Mouse (Mus musculus) midbrain, postnatal 0 days (tissue): ENCODE measurements around the gene Emc9. TPM values are rescaled to one million over a fixed set of nuclear protein-coding genes. Genes with fewer than 3 reads are reported as not detected.

ENCODE experiments used
- ATAC-seq: fragments of 200-750 bp; cut with Nextera tagmentation; 2 replicates; pipeline ENCODE4 v1.8.0; 2017; ENCODE audit warnings: moderate number of reproducible peaks, mild to moderate bottlenecking, moderate TSS enrichment, moderate library complexity; ENCODE audit not compliant: low FRiP score
- DNase-seq: peaks from one replicate; pipeline ENCODE4 v3.0.0-alpha.2; 2015; ENCODE audit warnings: low spot score
- H3K27ac ChIP-seq: fragments of 300-500 bp; sonication (generic); 2 replicates; pipeline ENCODE4 v1.5.1; 2014; ENCODE audit warnings: low read depth, mild to moderate bottlenecking, low read length, mixed read lengths
- H3K27me3 ChIP-seq: fragments of 300-500 bp; sonication (generic); 2 replicates; pipeline ENCODE4 v1.6.1; 2014; ENCODE audit warnings: low read length, control low read depth, mixed read lengths; ENCODE audit not compliant: insufficient read depth
- H3K36me3 ChIP-seq: fragments of 300-500 bp; sonication (generic); 2 replicates; pipeline ENCODE4 v1.6.1; 2014; ENCODE audit warnings: low read length, control low read depth, mixed read lengths; ENCODE audit not compliant: insufficient read depth
- H3K4me1 ChIP-seq: fragments of 300-500 bp; sonication (generic); 2 replicates; pipeline ENCODE4 v1.6.1; 2014; ENCODE audit warnings: mild to moderate bottlenecking, control low read depth, antibody characterized with exemption, low read length, mixed read lengths; ENCODE audit not compliant: insufficient read depth
- H3K4me2 ChIP-seq: fragments of 300-500 bp; sonication (generic); 2 replicates; pipeline ENCODE4 v1.6.1; 2014; ENCODE audit warnings: low read depth, mild to moderate bottlenecking, low read length, mixed read lengths; ENCODE audit not compliant: poor library complexity, severe bottlenecking
- H3K4me3 ChIP-seq: fragments of 300-500 bp; sonication (generic); 2 replicates; pipeline ENCODE4 v1.5.1; 2014; ENCODE audit warnings: low read depth, mild to moderate bottlenecking, low read length, moderate library complexity
- H3K9ac ChIP-seq: fragments of 300-500 bp; sonication (generic); replicated peaks from 2 replicates; pipeline ENCODE4 v1.6.1; 2014; ENCODE audit warnings: mild to moderate bottlenecking, low read length, moderate library complexity, mixed read lengths; ENCODE audit not compliant: poor library complexity, severe bottlenecking
- H3K9me3 ChIP-seq: fragments of 300-500 bp; sonication (generic); 2 replicates; pipeline ENCODE4 v1.6.1; 2016; ENCODE audit warnings: low read length, control low read depth
- CTCF ChIP-seq: IDR thresholded peaks from 2 replicates; pipeline ENCODE4 v1.5.1; 2016; ENCODE audit warnings: antibody characterized with exemption, mild to moderate bottlenecking
- WGBS: fragments of 180-500 bp; shearing (Covaris S2); extraction: QIAGEN DNeasy Blood & Tissue Kit; methylation state at CpG from one replicate; pipeline ENCODE4 v1.1.7; 2014; 5-methylcytosine and 5-hydroxymethylcytosine counted together
- polyA plus RNA-seq: library from polyadenylated mRNA; unstranded; fragments of >200 nt; fragmentation: Nextera tagmentation; extraction: Ambion mirVana; gene quantifications from 2 replicates; pipeline ENCODE4 v1.2.1, GENCODE M21; 2015
- total RNA-seq: library from RNA; depleted of rRNA; stranded (reverse); fragments of >200 nt; gene quantifications from 2 replicates; pipeline ENCODE4 v1.2.3, GENCODE M21; 2014; rRNA removed

Gene Emc9
- total and polyA plus RNA-seq, 2 experiments from 2014 or later, result 36.3 to 74.3 TPM

GRCm38 (mm10) chr14:55540067-55540786 is 44.9 kb downstream of the Emc9 start, which contains the start of gene Pck2:
Pck2 (plus strand) TSS chr14:55540266.
- peak; percentile 84 for ATAC-seq
- H3K4me2 ChIP-seq, result peak within 1 kb of the TSS; percentile 75

DNA sequence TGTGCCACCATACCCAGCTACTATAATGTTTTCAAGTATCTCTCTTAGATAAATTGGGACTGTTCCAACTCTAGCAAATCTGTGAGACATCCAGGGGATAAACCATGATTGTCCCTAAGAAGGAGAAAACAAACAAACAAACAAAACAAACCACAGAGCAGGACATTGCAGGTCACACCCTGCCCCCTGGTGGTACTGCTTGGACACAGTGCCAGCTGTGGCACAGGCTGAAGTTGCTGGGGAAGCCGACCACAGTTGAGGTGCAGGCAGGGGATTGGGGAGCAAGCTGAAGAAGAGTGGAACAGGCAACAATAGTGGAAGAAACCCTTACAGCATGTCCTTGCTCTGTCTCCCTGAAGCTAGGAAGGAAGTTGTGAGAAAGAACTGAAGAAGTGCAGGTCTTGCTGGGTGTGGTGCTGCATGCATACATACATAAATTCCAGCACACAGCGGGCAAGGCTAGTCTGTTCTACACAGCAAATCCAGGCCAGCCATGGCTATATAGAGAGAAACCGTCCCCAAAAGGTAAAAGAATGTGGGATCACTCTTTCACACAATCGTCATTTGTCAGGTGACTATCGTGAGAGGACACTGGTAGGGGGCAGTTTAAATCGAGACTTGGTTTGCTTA is 48.9 kb downstream of the Emc9 start:
- H3K9ac ChIP-seq, result no peak overlapping the region
- peak; percentile 77 for TF ChIP-seq CTCF
- H3K36me3 ChIP-seq, result no peaks in the 10 kb centered on the region
- no peaks in the 10 kb centered on the region for H3K27me3 ChIP-seq
- no peak overlapping the region for H3K4me3 ChIP-seq
- H3K4me2 ChIP-seq, result no peak overlapping the region
- 54% methylated on average over 6 of the region's 6 CpGs for WGBS
- ATAC-seq, result no peak
- H3K4me1 ChIP-seq, result no peaks in the 10 kb centered on the region
- no peaks in the 10 kb centered on the region for H3K9me3 ChIP-seq
- DNase-seq, result no peak
- no peak overlapping the region for H3K27ac ChIP-seq

More at GRCm38 (mm10) chr14:55540067-55540786, 44.9 kb downstream of the Emc9 start, which contains the start of gene Pck2:
- Histone ChIP-seq H3K27ac (peak within 1 kb of the TSS; percentile 90), H3K36me3 (peaks cover 15% of the 10 kb centered on the region), H3K4me1 (0 out of 2 replicates have a peak, but pooled peaks cover 2% of the 10 kb centered on the region), H3K9me3 (no peaks in the 10 kb centered on the region), H3K4me3 (peak within 1 kb of the TSS; percentile 51), H3K27me3 (no peaks in the 10 kb centered on the region), H3K9ac (peak within 1 kb of the TSS; percentile 75)
- no peak for TF ChIP-seq CTCF
- peak; percentile 85 for DNase-seq
- under 1% methylated on average over 32 of the region's 32 CpGs for WGBS

Other genes with a start within 250 kb of the Emc9 start
Only the 30 nearest of the 31 such genes appear.
- gene Dhrs4, start 106.5 kb downstream of the Emc9 start, total RNA-seq, result 10.0 and 13.8 TPM in 2 replicates
- 18.0 and 19.4 TPM in 2 replicates for gene Dhrs4, start 106.5 kb downstream of the Emc9 start, polyA plus RNA-seq
- gene Carmil3, start 94.7 kb downstream of the Emc9 start, total RNA-seq, result 118 and 166 TPM in 2 replicates
- 33.3 and 37.6 TPM in 2 replicates for gene Carmil3, start 94.7 kb downstream of the Emc9 start, polyA plus RNA-seq
- 9.4 and 14.7 TPM in 2 replicates for gene Cpne6, start 74.9 kb downstream of the Emc9 start, total RNA-seq
- gene Cpne6, start 74.9 kb downstream of the Emc9 start, polyA plus RNA-seq, result 12.3 and 15.0 TPM in 2 replicates
- 1.5 and 3.8 TPM in 2 replicates for gene Nrl, start 60.3 kb downstream of the Emc9 start, total RNA-seq
- gene Nrl, start 60.3 kb downstream of the Emc9 start, polyA plus RNA-seq, result 0.55 and 0.57 TPM in 2 replicates
- gene Pck2, start 45.0 kb downstream of the Emc9 start, total RNA-seq, result 27.8 and 29.1 TPM in 2 replicates
- 18.2 and 21.6 TPM in 2 replicates for gene Pck2, start 45.0 kb downstream of the Emc9 start, polyA plus RNA-seq
- 98.3 and 103 TPM in 2 replicates for gene Dcaf11, start 25.3 kb downstream of the Emc9 start, total RNA-seq
- 102 and 114 TPM in 2 replicates for gene Dcaf11, start 25.3 kb downstream of the Emc9 start, polyA plus RNA-seq
- gene A730061H03Rik, start 24.9 kb downstream of the Emc9 start, total RNA-seq, result 5.4 TPM in 1 of 2 replicates, not detected in the other
- gene A730061H03Rik, start 24.9 kb downstream of the Emc9 start, polyA plus RNA-seq, result 0.69 TPM in 1 of 2 replicates, not detected in the other
- 0.33 and 0.80 TPM in 2 replicates for gene Fitm1, start 9.7 kb downstream of the Emc9 start, total RNA-seq
- 0.16 and 0.17 TPM in 2 replicates for gene Fitm1, start 9.7 kb downstream of the Emc9 start, polyA plus RNA-seq
- gene Psme1, start 7.2 kb downstream of the Emc9 start, total RNA-seq, result 119 and 147 TPM in 2 replicates
- 268 and 288 TPM in 2 replicates for gene Psme1, start 7.2 kb downstream of the Emc9 start, polyA plus RNA-seq
- gene Psme2, start 5.8 kb upstream of the Emc9 start, total RNA-seq, result 62.8 and 69.6 TPM in 2 replicates
- gene Psme2, start 5.8 kb upstream of the Emc9 start, polyA plus RNA-seq, result 157 and 184 TPM in 2 replicates
- gene Rnf31, start 6.4 kb upstream of the Emc9 start, total RNA-seq, result 19.8 and 26.7 TPM in 2 replicates
- 20.4 and 23.0 TPM in 2 replicates for gene Rnf31, start 6.4 kb upstream of the Emc9 start, polyA plus RNA-seq
- 17.1 and 18.2 TPM in 2 replicates for gene Irf9, start 18.3 kb upstream of the Emc9 start, total RNA-seq
- 7.4 and 8.3 TPM in 2 replicates for gene Irf9, start 18.3 kb upstream of the Emc9 start, polyA plus RNA-seq
- 6.0 and 11.1 TPM in 2 replicates for gene Rec8, start 32.7 kb upstream of the Emc9 start, total RNA-seq
- gene Rec8, start 32.7 kb upstream of the Emc9 start, polyA plus RNA-seq, result 7.6 and 8.7 TPM in 2 replicates
- 109 and 122 TPM in 2 replicates for gene Ipo4, start 50.7 kb upstream of the Emc9 start, total RNA-seq
- gene Ipo4, start 50.7 kb upstream of the Emc9 start, polyA plus RNA-seq, result 104 and 112 TPM in 2 replicates
- gene Gm49378, start 52.6 kb upstream of the Emc9 start, total RNA-seq, result 6.3 and 6.7 TPM in 2 replicates
- gene Gm49378, start 52.6 kb upstream of the Emc9 start, polyA plus RNA-seq, result 2.3 and 2.8 TPM in 2 replicates
- gene Tm9sf1, start 58.5 kb upstream of the Emc9 start, total RNA-seq, result 47.7 and 60.3 TPM in 2 replicates
- 48.2 and 54.3 TPM in 2 replicates for gene Tm9sf1, start 58.5 kb upstream of the Emc9 start, polyA plus RNA-seq
- gene Tssk4, start 64.9 kb upstream of the Emc9 start, total RNA-seq, result 0.14 and 0.16 TPM in 2 replicates
- gene Tssk4, start 64.9 kb upstream of the Emc9 start, polyA plus RNA-seq, result 0.28 and 0.36 TPM in 2 replicates
- 46.7 and 53.7 TPM in 2 replicates for gene Mdp1, start 75.2 kb upstream of the Emc9 start, total RNA-seq
- 77.9 and 82.2 TPM in 2 replicates for gene Mdp1, start 75.2 kb upstream of the Emc9 start, polyA plus RNA-seq
- 19.9 and 24.4 TPM in 2 replicates for gene Gmpr2, start 86.6 kb upstream of the Emc9 start, total RNA-seq
- gene Gmpr2, start 86.6 kb upstream of the Emc9 start, polyA plus RNA-seq, result 35.5 and 36.7 TPM in 2 replicates
- 129 and 133 TPM in 2 replicates for gene Nedd8, start 86.8 kb upstream of the Emc9 start, total RNA-seq
- gene Nedd8, start 86.8 kb upstream of the Emc9 start, polyA plus RNA-seq, result 569 and 590 TPM in 2 replicates
- gene Tinf2, start 96.5 kb upstream of the Emc9 start, total RNA-seq, result 14.6 and 15.7 TPM in 2 replicates
- gene Tinf2, start 96.5 kb upstream of the Emc9 start, polyA plus RNA-seq, result 19.9 and 23.6 TPM in 2 replicates
- gene Tgm1, start 128.6 kb upstream of the Emc9 start, total RNA-seq, result 0.16 and 0.38 TPM in 2 replicates
- gene Tgm1, start 128.6 kb upstream of the Emc9 start, polyA plus RNA-seq, result 0.14 and 0.18 TPM in 2 replicates
- gene Rabggta, start 137.0 kb upstream of the Emc9 start, total RNA-seq, result 75.1 and 94.5 TPM in 2 replicates
- 61.9 and 62.6 TPM in 2 replicates for gene Rabggta, start 137.0 kb upstream of the Emc9 start, polyA plus RNA-seq
- 75.1 and 94.0 TPM in 2 replicates for gene Dhrs1, start 160.4 kb upstream of the Emc9 start, total RNA-seq
- gene Dhrs1, start 160.4 kb upstream of the Emc9 start, polyA plus RNA-seq, result 72.0 and 73.3 TPM in 2 replicates
- 22.0 and 30.4 TPM in 2 replicates for gene Nop9, start 160.4 kb upstream of the Emc9 start, total RNA-seq
- gene Nop9, start 160.4 kb upstream of the Emc9 start, polyA plus RNA-seq, result 17.3 and 17.8 TPM in 2 replicates
- gene Cideb, start 173.2 kb upstream of the Emc9 start, total RNA-seq, result 0.66 and 2.6 TPM in 2 replicates
- 0.25 and 1.1 TPM in 2 replicates for gene Cideb, start 173.2 kb upstream of the Emc9 start, polyA plus RNA-seq
- 0.38 and 1.6 TPM in 2 replicates for gene Ltb4r2, start 176.1 kb upstream of the Emc9 start, total RNA-seq
- gene Ltb4r2, start 176.1 kb upstream of the Emc9 start, polyA plus RNA-seq, result 0.43 and 0.60 TPM in 2 replicates
- 0.88 and 1.8 TPM in 2 replicates for gene Ltb4r1, start 180.7 kb upstream of the Emc9 start, total RNA-seq
- gene Ltb4r1, start 180.7 kb upstream of the Emc9 start, polyA plus RNA-seq, result 0.94 and 1.1 TPM in 2 replicates
- 3.6 and 4.0 TPM in 2 replicates for gene Adcy4, start 198.8 kb upstream of the Emc9 start, total RNA-seq
- 1.7 TPM in 2 replicates for gene Adcy4, start 198.8 kb upstream of the Emc9 start, polyA plus RNA-seq
- gene Ripk3, start 203.6 kb upstream of the Emc9 start, total RNA-seq, result 0.27 TPM in 1 of 2 replicates, not detected in the other
- gene Ripk3, start 203.6 kb upstream of the Emc9 start, polyA plus RNA-seq, result 1.3 and 3.0 TPM in 2 replicates